Mouse (Mus musculus): Measurements from ENCODE around the gene Zfp710. TPM values are rescaled to one million over a fixed set of nuclear protein-coding genes. Genes with fewer than 3 reads are reported as not detected.

Gene Zfp710
- polyA plus RNA-seq, 3 experiments from 2014 or later: 1.8 to 5.1 (median 4.4) TPM

GRCm38 (mm10) chr7:80058405-80059063, 33.9 kb downstream of the Zfp710 start:
- no peak for ATAC-seq

GRCm38 (mm10) chr7:80059064-80059838, 34.6 kb downstream of the Zfp710 start:
- ATAC-seq: no peak

DNA sequence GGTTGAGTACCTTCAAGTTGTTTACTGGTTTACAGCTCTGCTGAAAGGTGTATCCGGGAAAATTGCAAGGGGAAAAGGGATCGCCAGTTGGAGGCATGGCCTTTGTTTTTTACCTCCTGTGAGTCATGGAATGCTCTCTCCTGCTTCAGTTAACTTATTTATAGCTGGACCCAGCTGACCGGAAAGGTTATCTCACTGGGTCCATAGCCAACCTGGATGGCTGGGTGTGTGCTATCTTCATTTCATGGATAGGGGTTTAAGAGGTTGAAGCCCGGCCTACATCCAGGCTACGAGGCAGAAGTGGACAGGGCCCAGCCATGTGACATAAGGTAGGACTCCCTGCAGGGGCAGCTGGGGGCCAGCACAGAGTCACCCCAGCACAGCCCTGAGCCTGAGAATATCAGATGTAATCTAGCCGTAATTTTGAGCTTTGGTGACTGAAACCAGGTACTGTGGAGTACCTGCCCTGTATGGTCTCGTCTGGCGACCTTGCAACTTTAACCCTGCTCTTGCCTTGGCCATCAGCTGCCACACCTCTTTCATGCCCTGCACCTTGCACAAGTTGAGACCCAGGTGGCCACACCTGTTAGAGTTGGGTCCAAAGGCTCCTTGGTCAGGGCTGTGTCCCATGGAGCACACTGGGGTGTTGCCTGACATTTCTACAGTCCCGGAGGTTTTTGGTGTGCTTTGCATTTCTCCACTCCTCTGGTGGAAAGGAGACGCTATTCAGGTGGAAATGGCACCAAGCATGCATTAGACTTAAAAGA, 35.6 kb downstream of the Zfp710 start:
- no peak for ATAC-seq

GRCm38 (mm10) chr7:80062083-80062826, 37.6 kb downstream of the Zfp710 start:
- no peak for ATAC-seq

DNA sequence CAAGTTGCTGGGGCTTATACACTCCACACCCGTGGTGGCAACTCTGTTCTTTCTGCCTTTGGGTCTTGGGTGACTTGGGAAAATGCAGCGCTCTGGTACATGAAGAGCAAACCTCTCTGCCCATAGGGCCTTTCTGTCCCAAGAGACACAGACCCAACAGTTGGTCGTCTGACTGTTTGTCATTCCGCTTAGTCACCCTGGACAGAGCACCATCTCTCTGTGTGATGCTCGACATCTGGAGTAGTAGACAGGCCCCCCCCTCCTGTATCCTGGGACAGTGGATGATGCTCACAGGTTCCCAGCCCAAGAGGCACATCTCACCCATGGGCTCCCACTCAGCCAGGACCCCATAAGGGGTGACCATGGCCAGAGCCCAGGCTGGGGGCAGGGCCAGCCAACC, 38.6 kb downstream of the Zfp710 start:
- no peak for ATAC-seq

GRCm38 (mm10) chr7:80063902-80064736, 39.5 kb downstream of the Zfp710 start:
- ATAC-seq: no peak

DNA sequence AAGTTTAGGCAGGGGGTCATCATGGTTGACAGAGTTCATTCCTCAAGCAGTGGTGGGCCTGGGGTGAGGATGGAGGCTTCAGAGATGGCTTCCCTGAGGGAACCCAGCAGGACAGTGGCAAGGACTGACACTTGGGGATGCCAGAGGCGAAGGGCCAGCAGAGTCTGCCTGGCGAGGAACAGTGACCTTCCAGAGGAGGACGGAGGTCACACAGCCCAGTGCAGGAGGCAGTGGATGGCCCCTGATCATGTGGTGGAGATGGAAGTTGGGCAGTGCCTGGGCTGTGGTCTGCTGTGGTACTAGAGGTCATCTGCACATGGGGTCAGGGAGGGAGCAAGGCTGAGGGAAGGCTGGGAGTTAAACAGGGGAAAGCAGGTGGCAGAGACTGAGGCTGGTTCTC, 40.6 kb downstream of the Zfp710 start:
- no peak for ATAC-seq

DNA sequence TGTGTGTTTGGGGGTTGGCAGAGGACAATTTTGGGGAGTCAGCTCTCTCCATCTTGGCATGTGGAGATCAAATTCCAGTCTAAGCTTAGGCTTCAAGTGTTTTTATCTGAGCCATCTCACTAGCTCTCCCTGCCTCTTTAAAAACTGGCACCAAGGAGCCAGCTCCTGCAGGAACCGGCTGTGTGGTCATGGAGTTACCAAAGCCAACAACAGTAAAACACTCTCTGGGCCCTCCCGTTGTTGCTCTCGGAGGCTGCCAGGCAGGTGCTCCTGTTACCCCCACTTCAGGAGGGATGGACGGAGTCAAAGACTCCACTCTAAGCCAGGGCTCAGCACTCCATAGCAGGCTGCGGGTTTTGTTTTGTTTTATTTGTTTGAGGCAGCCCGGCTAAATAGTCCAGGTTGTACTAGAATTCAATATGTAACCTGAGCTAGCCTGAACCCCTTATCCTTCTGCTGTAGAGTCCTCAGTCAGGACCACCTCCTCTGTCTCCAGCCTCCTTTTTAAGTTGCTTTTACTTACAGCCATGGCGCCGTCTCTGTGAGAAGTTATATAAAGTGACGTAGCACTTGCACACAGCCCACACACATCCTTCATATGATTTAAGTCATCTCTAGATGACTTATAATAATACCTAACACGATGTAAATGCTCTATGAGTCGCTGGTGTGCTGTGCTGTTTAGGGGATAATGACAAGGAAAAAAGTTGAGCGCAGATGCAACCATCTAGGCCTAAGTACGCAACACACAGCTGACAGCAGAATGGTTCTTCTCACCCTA, 42.3 kb downstream of the Zfp710 start:
- no peak for ATAC-seq

GRCm38 (mm10) chr7:80068341-80068740, 43.7 kb downstream of the Zfp710 start:
- no peak for ATAC-seq

- no peak for ATAC-seq
Measured at GRCm38 (mm10) chr7:80069615-80070327, 45.2 kb downstream of the Zfp710 start.

- ATAC-seq: no peak
Measured at GRCm38 (mm10) chr7:80071209-80071608, 46.6 kb downstream of the Zfp710 start.

- ATAC-seq: no peak
Measured at GRCm38 (mm10) chr7:80072297-80072696, 47.7 kb downstream of the Zfp710 start.

GRCm38 (mm10) chr7:80073506-80073905, 48.9 kb downstream of the Zfp710 start:
- ATAC-seq: no peak

GRCm38 (mm10) chr7:80074921-80075441, 50.4 kb downstream of the Zfp710 start:
- peak; percentile 77 for ATAC-seq

DNA sequence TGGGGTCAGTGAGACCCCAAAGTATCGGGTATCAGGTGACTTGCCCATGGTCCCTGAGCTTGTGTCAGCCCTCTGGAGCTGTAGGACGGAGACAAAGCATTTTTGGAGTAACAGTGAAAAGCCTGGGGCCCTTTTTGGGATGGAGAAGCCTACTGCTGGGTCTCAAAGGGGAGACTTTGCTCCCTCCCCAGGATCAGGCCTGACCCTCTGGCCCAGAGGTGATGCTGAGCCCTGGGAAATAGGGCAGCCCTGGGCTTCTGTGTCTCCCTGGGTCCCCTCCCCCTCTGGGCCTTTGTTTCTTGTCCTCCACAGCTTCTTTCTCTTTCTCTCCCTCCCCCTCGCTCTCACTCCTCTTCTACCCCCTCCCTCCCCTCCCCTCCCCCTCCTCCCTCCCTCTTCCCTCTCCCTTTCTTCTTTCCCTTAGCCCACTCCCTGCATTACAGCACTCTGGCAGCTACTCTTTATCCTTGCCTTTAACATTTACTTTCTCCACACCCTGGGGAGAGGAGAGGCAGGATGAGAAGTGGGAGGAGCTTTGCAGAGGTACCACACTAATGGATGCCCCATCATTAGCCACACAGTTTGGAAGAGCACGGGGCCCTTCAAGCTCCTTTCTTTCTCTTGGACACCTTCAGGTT, 51.5 kb downstream of the Zfp710 start:
- ATAC-seq: no peak

GRCm38 (mm10) chr7:80076961-80077716, 52.5 kb downstream of the Zfp710 start:
- no peak for ATAC-seq

GRCm38 (mm10) chr7:80077801-80078200, 53.2 kb downstream of the Zfp710 start:
- no peak for ATAC-seq

DNA sequence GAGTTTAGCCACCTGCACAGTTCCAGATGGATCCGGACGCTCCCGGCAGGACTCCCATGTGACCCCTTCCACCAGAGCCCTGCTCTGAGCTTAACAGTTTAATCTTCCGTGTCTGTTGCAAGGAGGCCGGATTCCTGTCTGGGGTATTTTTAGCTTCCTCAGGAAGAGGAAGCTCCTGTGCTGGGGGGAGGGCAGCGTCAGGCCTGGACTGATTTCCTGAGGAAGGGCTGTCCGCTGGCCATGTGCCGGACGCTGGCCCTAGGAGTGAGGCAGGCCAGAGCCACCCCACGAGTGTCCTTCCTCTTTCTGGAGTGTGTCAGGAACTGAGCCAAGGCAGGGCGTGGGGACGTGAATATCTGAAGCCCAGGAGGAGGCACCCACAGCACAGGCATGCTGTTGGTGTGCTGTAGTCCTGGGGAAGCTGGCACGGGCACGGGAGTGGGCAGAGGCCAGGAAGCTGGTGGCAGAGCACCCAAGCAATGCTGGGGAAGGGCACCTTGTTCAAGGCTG, 54.2 kb downstream of the Zfp710 start:
- ATAC-seq: no peak
